Mouse (Mus musculus) c-Kit-positive CD71-negative TER-119-negative erythroid progenitor cells, embryonic 14.5 days (primary cell): ENCODE measurements around the gene Cpeb2.
A peak's percentile ranks its signal among the peaks of the same experiment; 100 is the strongest.

Source experiments
- DNase-seq: peaks from one replicate; pipeline ENCODE4 v3.0.0-alpha.2; 2013; ENCODE audit warnings: low read depth

Cpeb2 gene

DNA sequence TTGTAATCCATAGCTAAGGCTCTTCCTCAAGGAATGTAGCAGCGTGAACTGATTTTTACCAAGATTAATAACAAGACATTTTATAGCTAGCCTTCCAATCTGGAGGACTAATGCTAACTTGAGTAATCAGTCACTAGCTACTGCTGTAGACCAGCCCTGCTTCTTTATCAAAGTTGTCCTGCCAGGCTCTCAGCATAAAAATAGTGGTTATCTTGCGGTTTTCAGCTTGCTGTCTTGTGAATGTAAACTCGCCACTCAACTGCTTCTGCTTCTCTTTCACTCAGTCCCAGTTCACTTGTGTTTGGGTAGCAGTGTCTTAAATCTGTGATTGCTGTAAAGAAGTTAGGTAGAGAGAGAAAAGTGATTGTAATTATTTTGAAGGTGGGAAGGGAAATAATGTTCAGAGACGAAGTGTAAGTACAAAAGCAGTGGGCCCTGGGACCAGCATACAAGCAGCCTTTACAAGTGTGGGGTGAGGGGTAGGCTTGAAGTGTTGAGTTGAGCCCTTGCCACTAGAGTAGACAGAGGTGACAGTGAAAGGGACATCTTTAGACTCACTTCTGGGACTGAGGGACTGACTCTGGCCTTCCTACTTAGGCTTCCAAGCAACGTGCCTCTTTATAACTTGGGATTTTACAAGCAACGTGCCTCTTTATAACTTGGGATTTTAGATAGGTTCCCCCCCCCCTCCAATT lies 6.3 kb downstream of the Cpeb2 start:
- DNase-seq, result no peak

DNA sequence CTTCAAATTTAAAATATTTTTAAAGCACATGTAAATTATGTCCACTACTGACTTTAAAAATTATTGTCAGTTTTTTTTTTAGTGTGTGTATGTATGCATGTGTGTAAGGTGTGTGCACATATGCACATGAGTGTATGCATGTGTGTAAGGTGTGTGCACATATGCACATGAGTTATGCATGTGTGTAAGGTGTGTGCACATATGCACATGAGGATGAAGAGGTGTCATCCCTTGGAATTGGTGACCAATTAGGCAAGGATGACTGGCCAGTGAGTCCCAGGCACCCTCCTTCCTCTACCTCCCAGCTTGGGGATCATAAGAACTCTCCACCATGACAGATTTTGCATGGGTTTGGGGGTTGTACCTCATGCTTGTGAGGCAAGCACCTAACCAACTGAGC lies 7.8 kb downstream of the Cpeb2 start:
- DNase-seq, result no peak

DNA sequence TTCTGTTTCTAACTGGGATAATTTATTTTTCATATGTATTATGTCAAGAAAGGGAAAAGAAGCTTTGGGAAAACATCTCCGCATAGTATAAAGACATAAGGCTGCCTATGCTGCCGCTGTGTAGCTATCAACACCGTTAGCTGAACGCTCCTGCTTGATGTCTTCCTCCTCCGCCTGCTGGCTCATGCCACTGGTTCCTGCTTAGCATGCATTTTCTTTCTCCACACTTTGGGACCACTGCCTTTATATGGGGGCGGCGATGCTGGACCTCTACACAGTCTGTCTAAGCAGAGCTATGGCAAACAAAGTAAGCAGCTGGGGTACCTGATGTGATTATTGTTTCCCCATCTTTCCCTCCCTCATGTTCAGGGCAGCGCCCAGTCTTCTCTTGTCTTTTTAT lies 13.3 kb downstream of the Cpeb2 start:
- no peak for DNase-seq

DNA sequence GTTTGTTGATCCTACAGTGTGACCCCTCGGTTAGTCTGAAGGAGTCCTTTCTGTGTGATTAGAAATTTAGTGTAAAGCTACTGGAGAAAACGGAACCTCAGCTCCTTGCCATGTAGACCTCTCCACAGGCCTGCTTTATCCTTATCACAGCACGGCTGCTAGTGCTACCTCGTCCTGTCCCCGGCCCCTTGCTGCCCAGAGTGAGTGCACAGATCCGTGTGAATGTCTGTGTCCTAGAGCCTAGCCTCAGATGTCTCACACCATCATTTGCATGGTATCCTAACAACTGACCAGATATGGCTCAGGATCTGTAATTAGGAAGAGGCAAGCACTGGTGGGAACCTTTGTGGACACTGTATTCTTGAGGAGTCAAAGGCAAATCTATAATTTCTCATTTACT lies 14.0 kb downstream of the Cpeb2 start:
- no peak for DNase-seq

DNA sequence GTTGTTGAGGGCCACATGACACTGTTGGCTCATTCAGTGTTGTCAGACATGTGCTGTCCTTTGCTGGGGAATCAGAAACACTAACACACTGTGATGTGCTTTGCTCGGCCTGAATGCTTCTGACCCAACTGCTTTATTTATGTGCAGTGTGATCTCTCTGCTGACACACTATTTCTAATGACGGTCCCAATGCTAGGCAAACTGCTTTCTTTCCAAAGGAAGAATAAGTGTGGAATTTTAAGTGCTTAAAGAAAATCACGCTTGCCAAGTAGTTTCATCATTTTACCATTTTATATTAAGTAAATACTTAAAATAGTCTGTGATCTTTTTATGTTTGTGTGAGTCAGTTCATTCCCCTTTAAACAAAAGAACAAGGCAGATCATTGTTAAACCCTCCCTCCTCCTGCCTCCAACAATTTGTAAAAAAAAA lies 15.0 kb downstream of the Cpeb2 start:
- no peak for DNase-seq

DNA sequence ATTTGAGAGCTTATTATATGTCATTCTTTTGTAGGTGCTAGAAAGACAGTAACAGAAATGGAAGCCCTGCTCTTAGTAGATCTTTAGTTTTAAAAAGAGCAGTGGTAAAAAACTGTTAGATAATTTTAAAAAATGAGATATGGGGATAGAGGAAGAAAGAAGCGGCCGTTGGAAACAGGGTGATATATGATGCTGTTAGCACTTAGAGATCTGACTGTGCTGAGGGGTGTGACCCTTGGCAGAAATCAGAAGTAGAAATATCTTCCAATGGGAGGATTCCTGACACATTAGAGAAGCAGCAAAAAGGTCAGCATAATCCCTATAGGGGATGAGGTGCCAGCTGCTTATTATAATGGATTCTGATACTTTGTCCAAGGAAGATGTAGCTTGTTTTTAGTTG lies 24.5 kb downstream of the Cpeb2 start:
- DNase-seq, result no peak

DNA sequence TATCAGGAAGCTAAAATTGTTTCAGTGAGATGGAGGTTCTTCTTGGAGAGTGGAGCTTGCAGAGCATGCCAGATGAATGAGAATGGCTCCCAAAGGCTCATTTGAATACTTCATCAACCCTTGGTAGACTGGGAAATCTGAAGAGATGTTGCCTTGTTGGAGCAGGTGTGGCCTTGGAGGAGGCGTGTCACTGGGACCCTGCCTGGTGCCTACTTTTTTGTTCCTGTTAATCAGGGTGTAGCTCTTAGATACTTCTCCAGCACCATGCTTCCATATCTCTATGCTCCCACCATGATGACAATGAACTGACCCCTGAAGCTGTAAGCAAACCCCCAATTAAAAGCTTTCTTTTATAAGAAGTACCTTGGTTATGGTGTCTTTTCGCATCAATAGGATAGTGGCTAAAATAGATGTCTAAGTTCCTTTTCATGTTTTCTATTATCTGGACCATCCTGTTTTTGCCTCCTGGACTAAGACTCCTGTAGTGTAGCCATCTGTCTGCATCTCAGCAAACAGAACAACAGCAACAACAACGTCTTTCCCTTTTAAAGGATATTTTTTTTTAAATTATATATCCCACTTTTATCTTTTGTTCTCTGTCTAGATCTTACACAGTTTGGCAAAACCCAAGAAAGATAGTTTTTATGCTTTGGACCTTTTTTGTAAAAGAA lies 25.6 kb downstream of the Cpeb2 start:
- no peak for DNase-seq

DNA sequence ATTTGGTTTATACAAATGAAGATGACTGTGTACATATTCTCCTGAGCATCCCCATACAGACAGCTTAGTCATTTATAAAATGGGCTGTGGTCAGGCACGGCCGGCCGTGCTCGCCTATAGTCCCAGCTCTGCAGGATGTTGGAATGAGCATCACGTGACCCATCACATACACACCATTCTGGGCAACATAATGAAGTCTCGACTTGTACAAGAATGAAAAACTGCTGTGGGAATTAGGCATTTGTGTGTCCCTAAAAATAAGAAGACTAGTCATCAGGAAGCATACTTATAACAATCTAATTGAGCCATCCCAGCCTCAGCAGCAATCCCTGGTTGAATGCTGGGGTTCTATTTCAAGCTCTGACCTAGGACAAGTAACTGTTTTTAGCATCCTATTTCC lies 28.8 kb downstream of the Cpeb2 start:
- DNase-seq, result no peak

DNA sequence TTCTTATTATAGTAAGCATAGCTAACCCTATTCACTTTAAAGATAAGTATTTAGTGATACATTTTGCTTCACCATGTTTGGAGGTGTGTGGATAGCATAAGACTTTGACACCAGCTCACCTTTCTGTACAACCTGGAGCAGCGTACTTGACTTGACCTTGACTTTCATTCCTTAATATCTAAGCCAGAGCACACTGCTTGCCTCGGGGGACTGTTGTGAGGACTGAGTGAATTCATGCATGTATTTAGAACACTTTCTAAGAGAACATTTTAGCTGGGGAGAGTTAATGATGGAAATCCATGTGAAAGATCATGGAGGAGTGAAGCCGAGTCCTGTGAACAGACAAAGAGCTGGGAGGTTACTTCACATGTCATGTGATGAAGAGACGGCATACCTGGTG lies 31.0 kb downstream of the Cpeb2 start:
- DNase-seq, result no peak

DNA sequence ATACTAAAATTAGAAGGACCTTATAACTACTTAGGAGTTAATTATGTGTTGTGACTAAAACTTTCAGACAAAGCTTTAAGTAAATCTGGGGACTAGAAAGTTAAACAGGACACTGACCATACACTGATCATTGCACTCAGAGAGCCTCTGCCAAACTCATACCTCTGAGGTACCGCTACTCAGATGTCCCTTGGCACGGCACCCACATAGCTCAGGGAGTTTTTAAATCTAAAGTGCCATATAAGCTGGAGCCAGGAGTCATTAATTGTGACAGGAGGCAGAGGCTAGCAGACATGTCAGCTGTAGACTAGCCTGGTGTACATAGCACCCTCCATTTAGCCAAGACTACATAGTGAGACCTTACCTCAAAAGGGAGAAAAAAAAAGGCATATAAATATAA lies 31.7 kb downstream of the Cpeb2 start:
- DNase-seq, result no peak

DNA sequence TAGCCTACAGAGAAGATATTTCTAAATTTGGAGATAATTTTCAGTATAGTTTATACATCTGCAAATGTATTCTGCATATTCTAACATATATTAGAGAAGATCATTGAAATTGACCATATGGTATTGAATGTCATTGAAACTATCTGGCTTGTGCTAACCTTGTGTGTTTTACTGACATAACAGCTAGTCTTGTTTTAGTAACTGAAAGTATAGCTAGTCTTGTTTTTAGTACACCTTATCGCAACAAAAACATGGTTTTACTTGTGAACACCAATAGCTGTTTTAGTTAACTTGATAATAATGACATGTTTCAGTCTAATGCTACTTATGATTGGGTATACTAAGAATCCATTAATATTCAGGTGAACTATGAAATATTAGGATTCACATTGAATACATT lies 45.0 kb downstream of the Cpeb2 start:
- DNase-seq, result no peak

DNA sequence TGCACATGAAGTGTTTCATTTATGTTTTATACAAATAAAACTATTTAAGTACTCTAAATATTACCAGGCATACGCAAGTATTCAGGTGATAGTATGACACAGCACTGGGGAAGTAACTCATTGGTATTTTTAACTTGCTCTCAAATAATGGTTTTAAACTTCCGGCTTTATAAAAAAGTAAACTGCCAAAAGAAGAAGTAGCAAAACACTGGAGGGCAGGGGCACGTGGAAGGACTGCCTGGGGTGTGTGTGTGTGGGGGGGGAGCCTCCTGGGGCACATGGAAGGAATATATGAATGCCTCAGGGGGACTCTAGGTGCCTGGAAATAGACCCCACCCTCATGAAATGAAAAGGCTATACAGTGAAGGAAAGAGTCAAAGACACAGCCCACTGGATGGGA lies 46.8 kb downstream of the Cpeb2 start:
- DNase-seq, result peak; percentile 9

DNA sequence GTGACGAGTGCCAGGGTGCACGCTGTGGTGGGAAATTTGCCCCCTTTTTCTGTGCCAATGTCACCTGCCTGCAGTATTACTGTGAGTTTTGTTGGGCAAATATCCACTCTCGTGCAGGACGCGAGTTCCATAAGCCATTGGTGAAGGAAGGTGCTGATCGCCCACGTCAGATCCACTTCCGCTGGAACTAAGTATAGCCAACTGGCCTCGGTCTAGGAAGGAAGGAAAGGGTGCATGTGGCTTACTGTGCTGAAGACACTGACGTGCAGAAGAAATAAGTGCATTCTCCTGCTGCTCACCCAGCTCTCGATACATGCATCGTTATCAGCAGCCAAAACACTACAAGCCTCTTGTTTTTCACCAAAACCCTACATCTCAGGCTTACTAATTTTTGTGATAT lies 52.8 kb downstream of the Cpeb2 start:
- no peak for DNase-seq

DNA sequence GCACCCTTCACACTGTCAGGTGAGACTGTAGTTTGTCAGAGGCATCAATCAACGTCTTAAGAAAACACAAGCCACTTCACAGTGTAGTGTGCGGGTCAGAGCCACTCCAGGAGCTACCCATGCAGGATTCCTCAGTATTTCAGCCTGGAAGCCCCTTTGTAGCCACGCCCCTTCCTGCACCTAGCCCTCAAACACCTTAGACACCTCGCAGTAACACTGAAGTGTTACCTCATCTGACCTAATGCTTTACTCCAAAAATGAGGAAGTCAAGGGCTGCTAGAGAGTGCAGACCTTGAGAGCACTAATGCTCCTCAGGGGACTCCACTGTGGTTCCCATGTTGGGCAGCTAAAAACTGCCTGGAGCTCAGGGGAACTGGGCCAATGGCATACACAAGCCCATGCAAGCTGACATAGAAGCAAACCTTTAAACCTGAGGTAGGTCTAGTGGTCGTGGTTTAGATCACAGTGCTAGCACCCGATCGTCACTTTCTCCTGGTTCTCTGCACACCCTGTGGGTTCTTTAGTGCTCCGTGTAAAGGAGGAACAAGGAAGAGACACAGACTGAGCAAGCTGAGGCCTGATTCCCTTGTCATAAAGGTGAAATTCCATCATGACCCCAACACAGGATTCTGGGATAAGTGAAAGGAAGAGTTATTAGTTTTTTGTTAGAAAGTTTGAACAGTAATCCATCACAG lies 56.9 kb downstream of the Cpeb2 start:
- DNase-seq, result peak; percentile 5

DNA sequence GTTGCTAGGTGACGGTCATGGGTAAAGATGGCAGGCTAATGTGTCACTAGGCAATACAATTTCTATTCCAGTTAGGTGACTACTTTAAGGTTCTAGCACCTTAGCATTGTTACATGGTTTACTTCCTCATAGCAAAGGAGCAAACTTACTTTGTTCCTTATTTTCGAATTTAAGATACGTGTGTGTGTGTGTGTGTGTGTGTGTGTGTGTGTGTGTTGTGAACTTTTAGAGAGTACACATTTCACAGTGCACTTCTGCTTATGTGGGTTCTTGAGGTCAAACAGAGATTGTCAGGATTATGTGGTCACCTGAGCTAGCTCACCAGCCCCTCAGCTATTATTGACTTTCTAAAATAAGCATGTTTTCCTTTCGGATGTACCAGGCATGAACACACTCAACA lies 60.2 kb downstream of the Cpeb2 start:
- DNase-seq, result no peak

DNA sequence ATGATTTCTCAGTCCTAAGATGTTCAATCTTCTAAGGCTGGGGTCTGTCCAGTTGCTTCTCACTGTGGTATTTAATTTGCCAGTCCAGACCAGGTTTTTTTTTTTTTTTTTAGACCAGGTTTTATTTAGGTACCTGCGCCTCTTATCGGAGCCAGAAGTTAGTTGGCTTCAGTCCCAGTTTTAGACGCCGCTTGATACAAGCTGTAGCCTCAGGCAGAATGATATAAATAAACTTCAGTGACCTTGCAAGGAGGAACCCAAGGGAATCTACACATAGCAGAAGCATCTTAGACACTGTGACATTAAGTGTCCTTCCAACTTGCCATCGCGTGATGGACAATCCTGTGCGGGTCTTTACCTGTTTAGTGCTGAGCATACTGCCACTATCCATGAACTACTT lies 64.5 kb downstream of the Cpeb2 start:
- DNase-seq, result no peak

DNA sequence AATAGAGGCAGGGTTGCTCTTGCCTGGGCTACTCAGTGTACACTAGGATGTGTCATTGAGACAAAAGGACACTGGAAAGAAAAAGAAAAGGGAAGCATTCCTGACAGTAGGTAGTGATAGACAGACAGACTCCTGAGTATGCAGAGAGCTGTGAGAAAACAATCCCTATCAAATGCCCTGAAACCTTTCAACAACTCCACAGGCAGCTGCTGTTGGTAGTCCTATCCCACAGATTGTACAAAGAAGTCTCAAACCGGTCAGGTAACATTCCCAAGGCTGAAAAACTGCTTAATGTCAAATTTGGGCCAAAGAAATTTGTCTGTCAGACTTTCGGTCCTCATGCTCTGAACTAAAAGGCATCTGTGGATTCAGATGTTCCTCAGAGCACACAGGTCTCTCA lies 66.0 kb downstream of the Cpeb2 start:
- DNase-seq, result no peak

DNA sequence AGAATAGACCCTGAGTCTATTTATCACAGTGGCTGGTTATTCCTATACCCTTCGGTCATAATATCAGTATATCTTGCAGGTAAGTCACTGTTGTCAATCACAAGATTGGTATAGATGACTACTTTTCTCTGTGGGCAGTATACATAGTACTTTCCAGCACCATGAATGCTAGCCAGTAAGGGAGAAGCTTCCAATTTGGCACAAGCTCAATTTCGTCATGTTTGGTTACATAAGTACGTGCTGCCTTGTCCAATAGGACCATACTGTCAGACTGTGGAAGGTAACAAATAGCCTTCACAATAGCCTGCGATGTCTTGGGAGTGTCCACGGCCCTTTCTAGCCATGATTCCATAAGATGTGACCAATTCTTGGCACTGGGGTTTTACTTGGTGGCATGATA lies 67.1 kb downstream of the Cpeb2 start:
- no peak for DNase-seq

DNA sequence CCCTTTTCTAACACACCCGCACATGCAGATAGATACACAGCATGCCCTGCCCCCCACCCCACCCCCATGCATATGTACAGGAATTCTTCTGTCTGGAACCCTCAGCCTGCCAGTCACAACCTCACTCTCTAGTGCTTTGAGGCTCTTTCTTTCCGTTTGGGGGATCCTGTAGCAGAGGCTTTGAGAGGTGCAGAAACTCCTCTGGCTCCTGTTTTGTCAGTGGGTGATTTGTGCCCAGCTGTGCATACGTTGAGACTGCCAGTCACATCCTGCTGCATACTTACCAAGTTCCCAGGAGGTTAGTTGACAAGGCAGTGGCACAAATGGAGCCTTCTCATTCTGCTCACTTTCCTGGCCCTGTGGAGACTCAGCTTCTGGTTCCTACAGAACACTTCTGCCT lies 68.0 kb downstream of the Cpeb2 start:
- no peak for DNase-seq

DNA sequence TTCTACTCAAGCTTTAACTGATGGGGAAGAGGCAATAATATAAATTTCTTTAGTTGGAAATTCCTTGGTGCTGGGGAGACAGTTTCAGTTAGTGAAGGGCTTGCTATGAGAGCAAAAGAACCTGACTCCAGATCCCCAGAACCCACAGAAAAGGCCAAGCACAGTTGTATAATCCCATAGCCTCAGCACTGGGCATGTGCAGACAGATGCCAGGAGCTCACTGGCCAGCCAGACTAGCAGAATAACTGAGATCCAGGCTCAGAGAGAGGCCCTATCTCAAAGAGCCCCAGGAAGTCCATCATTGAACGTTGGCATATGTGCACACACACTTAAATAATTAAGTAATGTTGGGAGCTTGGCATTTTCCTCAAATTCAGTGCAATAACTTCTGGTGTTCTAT lies 70.5 kb downstream of the Cpeb2 start:
- no peak for DNase-seq

DNA sequence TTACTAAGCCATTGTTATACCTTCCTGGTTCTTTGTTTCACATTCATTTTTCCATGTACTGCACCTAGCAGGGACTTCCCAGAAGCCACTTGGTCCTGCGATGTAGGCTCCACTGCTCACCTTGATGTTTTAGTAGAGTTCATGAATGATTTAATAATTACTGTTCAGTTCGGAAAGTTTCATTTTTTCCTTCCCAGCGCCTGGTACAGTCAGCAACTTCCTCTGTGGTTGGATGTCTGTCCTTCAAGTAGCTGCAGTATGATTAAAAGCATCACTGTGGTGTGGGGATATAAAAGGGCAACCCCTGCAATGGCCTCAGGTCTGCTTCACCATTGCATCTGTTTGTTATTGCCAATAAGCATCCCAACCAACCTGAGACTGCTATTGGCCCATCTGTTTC lies 72.5 kb downstream of the Cpeb2 start:
- no peak for DNase-seq

DNA sequence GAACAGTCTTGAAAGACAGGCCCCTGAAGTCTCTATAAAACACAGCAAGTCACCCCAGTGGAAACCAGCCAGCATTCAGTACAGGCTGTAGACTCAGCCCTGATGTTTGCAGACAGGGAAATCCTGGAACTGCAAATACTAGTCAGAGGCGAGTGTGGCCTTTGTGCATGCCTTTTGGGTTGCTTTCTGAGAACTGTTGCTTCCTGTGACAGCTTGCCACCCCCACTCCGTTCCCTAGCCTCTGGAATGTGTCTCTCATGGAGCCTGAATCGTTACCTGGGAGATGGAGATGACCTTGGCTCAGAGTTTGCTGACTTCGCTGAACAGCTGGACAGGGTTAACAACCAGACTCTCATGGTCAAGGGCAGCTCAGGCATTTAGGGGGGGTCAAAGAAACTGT lies 77.0 kb downstream of the Cpeb2 start:
- DNase-seq, result no peak

DNA sequence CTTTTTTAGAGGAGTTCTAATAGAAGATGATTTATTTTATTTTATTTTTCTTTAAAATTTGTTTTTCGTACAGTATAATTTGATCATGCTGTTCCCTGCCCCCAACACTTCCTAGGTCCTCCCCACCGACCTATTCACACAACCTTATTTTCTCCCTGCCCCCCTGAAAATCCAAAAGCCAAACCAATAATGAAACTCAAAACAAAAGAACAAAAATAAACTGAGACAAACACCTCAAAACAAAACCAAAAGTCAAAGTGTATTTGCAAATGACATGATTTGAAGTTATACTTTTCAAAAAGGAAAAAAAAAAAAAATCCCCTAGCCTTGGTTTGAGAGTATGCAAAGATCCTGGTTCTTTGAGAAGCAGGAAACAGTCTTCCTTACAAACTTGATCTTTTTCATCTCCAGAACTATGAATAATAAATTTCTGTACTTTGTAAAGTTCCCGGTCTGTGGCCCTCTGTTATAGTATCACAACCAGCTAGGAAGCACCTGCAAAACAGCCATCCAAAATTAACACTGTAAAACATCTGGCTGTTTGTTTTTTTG lies 91.4 kb downstream of the Cpeb2 start:
- DNase-seq, result no peak
